Mouse (Mus musculus) B cell, adult 2 months (primary cell): Measurements from ENCODE around the gene Catsper4.
A peak's percentile ranks its signal among the peaks of the same experiment; 100 is the strongest.

Experiments used
- DNase-seq, 2 experiments: peaks; one replicate each; pipeline ENCODE4 v3.0.0; 2022

Catsper4 gene

GRCm38 (mm10) chr4:134227194-134227593, at the start of gene Catsper4:
Catsper4 (minus strand) TSS chr4:134227383.
- no peak for DNase-seq

GRCm38 (mm10) chr4:134273417-134274345, 46.5 kb upstream of the Catsper4 start:
- peak; percentile 57 to 61 for DNase-seq

- no peak for DNase-seq
Measured at GRCm38 (mm10) chr4:134272731-134273416, 45.7 kb upstream of the Catsper4 start.

GRCm38 (mm10) chr4:134271979-134272378, 44.8 kb upstream of the Catsper4 start:
- DNase-seq = no peak

GRCm38 (mm10) chr4:134269622-134270021, 42.4 kb upstream of the Catsper4 start:
- DNase-seq = peak; percentile 44 to 49

- no peak for DNase-seq
Measured at GRCm38 (mm10) chr4:134268102-134268655, 41.0 kb upstream of the Catsper4 start.

- DNase-seq = no peak
Measured at GRCm38 (mm10) chr4:134265860-134266585, 38.8 kb upstream of the Catsper4 start.

- DNase-seq = peak; percentile 56 to 61
Measured at GRCm38 (mm10) chr4:134263191-134263590, 36.0 kb upstream of the Catsper4 start.

- no peak for DNase-seq
Measured at GRCm38 (mm10) chr4:134258354-134258753, 31.2 kb upstream of the Catsper4 start.

- DNase-seq = no peak
Measured at GRCm38 (mm10) chr4:134257198-134258009, 30.2 kb upstream of the Catsper4 start.

- DNase-seq = no peak
Measured at GRCm38 (mm10) chr4:134256407-134257197, 29.4 kb upstream of the Catsper4 start.

GRCm38 (mm10) chr4:134255854-134256253, 28.7 kb upstream of the Catsper4 start:
- DNase-seq = no peak

GRCm38 (mm10) chr4:134254835-134255234, 27.7 kb upstream of the Catsper4 start:
- DNase-seq = no peak

GRCm38 (mm10) chr4:134253722-134254324, 26.6 kb upstream of the Catsper4 start, which contains the start of gene Grrp1:
Grrp1 (minus strand) TSS chr4:134254106.
- DNase-seq = no peak

- DNase-seq = no peak
Measured at GRCm38 (mm10) chr4:134252911-134253721, 25.9 kb upstream of the Catsper4 start.

- no peak for DNase-seq
Measured at GRCm38 (mm10) chr4:134252131-134252910, 25.1 kb upstream of the Catsper4 start.

- peak in 1 of 2 experiments; percentile 37 for DNase-seq
Measured at GRCm38 (mm10) chr4:134251241-134252130, 24.3 kb upstream of the Catsper4 start.

GRCm38 (mm10) chr4:134250930-134251240, 23.7 kb upstream of the Catsper4 start:
- no peak for DNase-seq
